Mouse (Mus musculus) testis, postnatal 14 days (tissue): Measurements from ENCODE around the gene Kcnc1.

Experiments used
- DNase-seq: peaks from one replicate; pipeline ENCODE4 v3.0.0; 2021; ENCODE audit warnings: low spot score

Gene Kcnc1

GRCm38 (mm10) chr7:46475464-46475863 lies 79.2 kb downstream of the Kcnc1 start:
- no peak for DNase-seq

DNA sequence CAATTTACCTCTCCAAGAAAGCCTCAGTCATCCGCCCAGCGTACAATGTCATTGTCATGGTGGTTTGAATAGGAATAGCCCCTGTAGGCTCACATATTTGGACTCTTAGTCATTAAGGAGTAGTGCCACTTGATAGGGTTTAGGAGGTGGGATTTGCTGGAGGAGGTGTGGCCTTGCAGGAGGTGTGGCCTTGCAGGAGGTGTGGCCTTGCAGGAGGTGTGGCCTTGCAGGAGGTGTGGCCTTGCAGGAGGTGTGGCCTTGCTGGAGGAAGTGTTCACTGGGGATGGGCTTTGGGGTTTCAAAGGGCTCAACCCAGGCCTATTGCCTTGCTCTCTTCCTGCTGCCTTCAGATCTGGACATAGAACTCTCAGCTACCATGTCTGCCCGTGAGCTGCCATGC lies 81.2 kb downstream of the Kcnc1 start:
- no peak for DNase-seq

DNA sequence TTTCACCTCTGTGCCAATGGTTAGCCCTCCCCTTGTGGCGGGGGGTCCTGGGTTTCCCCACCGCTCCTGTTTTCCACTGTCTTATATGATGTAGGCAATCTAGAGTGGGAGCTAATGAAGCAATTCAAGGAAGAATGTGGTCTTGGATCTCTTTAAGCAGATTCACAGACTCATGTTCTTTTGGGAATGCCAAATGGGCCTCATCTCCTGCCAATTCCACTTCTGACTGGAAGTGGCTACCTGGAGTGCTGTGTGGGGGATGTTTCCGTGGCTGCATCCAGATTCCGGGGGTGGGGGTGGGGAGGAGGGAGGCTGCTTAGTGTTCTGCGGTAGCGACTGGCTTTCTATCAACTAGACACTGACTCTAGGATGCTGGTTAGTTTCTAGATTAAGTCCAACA lies 83.5 kb downstream of the Kcnc1 start:
- no peak for DNase-seq

- no peak for DNase-seq
These were observed 85.8 kb downstream of the Kcnc1 start for GRCm38 (mm10) chr7:46482099-46482531.

- DNase-seq = no peak
These were observed 86.8 kb downstream of the Kcnc1 start for GRCm38 (mm10) chr7:46483050-46483449.

- DNase-seq = no peak
These were observed 87.9 kb downstream of the Kcnc1 start for GRCm38 (mm10) chr7:46484223-46484622.

DNA sequence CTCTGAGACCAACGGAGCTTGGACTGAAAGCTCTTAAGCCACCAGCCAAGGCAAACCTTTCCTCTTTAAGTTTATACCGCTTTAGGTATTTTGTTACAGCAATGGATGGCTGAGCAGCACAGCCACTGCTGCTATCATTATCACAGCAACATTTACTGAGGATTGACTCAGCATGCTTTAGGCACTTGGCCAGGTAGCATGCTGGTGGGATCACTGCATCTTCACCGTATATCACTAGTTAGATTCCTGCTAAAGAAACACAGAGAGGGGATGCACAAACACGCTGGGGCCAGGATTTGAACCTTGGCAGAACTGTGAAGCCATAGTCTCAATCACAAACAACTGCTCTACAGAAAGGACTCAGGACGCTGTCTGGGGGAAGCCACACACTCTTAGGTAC lies 90.5 kb downstream of the Kcnc1 start:
- DNase-seq = no peak

DNA sequence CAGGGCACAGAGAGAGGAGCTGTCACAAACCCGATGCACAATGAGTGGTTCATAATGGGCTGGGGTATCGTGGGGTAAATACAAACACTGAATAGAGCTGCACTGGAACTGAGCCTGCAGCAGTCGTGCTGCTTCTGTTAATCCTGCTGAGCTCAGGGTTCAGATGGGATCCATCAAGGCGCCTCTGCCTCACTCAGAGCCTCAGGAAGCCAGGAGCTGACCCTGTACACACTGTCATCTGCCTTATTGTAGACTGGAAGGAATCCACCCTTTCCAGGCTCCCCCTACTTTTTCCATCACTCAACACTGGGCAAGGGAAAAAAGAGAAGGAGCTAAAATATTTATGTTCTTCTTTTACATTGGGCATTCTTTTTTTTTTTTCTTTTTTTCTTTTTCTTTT lies 91.1 kb downstream of the Kcnc1 start:
- DNase-seq = no peak
